In genomic region chr13:37964128-37965087, GRCm38 (mm10) we compare ENCODE assay signal across 7 mouse cellular contexts. TPM values are rescaled to one million over a fixed set of nuclear protein-coding genes. Genes with fewer than 3 reads are reported as not detected.
A peak's percentile ranks its signal among the peaks of the same experiment; 100 is the strongest.
DNase-seq lines count a peak whose midpoint lies in the region; ATAC-seq lines count a peak whose summit lies in the region.

No protein-coding gene starts in this region.

- H3K9ac ChIP-seq in liver, embryonic 11.5 days (ENCODE audit: low read depth, low read length), result peak overlapping the region; percentile 65
- H3K9ac ChIP-seq in stomach, embryonic 15.5 days, result no peak overlapping the region

- no peak for DNase-seq in forebrain, embryonic 10.5 days (ENCODE audit: extremely low spot score, low spot score)
- no peak for DNase-seq in liver, embryonic 11.5 days (ENCODE audit: low spot score)
- no peak for DNase-seq in layer of hippocampus, adult 11-12 months (ENCODE audit: low spot score)
- DNase-seq in lung, postnatal 14 days, result no peak

- peak overlapping the region; percentile 79 for H3K4me2 ChIP-seq in liver, embryonic 11.5 days
- H3K4me2 ChIP-seq in stomach, embryonic 15.5 days, result peak overlapping the region; percentile 64

- H3K4me1 ChIP-seq in megakaryocyte, embryonic 14.5 days, result peaks cover 64% of the 10 kb centered on the region
- peaks cover 49% of the 10 kb centered on the region for H3K4me1 ChIP-seq in forebrain, embryonic 10.5 days
- H3K4me1 ChIP-seq in liver, embryonic 11.5 days (replicated peaks; ENCODE audit: control insufficient read depth, insufficient read depth, low read length), result peaks cover 39% of the 10 kb centered on the region
- H3K4me1 ChIP-seq in stomach, embryonic 15.5 days, result peaks cover 22% of the 10 kb centered on the region

- H3K27ac ChIP-seq in forebrain, embryonic 10.5 days, result peak overlapping the region; percentile 81
- peak overlapping the region; percentile 82 for H3K27ac ChIP-seq in liver, embryonic 11.5 days (ENCODE audit: low read depth, low read length)
- H3K27ac ChIP-seq in stomach, embryonic 15.5 days, result no peak overlapping the region

- ATAC-seq in megakaryocyte, adult 5-6 weeks (ENCODE audit: poor library complexity, severe bottlenecking), result no peak
- ATAC-seq in liver, embryonic 11.5 days (replicated peaks; ENCODE audit: low FRiP score), result peak; percentile 20
- no peak for ATAC-seq in stomach, embryonic 15.5 days (ENCODE audit: insufficient read depth, low FRiP score, low read depth)

- no peaks in the 10 kb centered on the region for H3K27me3 ChIP-seq in megakaryocyte, embryonic 14.5 days (replicated peaks)
- peaks cover 17% of the 10 kb centered on the region for H3K27me3 ChIP-seq in forebrain, embryonic 10.5 days (ENCODE audit: poor library complexity, severe bottlenecking)
- H3K27me3 ChIP-seq in liver, embryonic 11.5 days (replicated peaks; ENCODE audit: control insufficient read depth, insufficient read depth, low read length), result no peaks in the 10 kb centered on the region
- H3K27me3 ChIP-seq in stomach, embryonic 15.5 days (replicated peaks), result no peaks in the 10 kb centered on the region

- no peaks in the 10 kb centered on the region for H3K36me3 ChIP-seq in megakaryocyte, embryonic 14.5 days (replicated peaks; ENCODE audit: low read length)
- H3K36me3 ChIP-seq in forebrain, embryonic 10.5 days (replicated peaks), result no peaks in the 10 kb centered on the region
- no peaks in the 10 kb centered on the region for H3K36me3 ChIP-seq in liver, embryonic 11.5 days (ENCODE audit: control insufficient read depth, insufficient read depth, low read length)
- no peaks in the 10 kb centered on the region for H3K36me3 ChIP-seq in stomach, embryonic 15.5 days

- no peaks in the 10 kb centered on the region for H3K9me3 ChIP-seq in megakaryocyte, embryonic 14.5 days
- H3K9me3 ChIP-seq in forebrain, embryonic 10.5 days, result no peaks in the 10 kb centered on the region
- no peaks in the 10 kb centered on the region for H3K9me3 ChIP-seq in liver, embryonic 11.5 days (ENCODE audit: control insufficient read depth, low read length)
- no peaks in the 10 kb centered on the region for H3K9me3 ChIP-seq in stomach, embryonic 15.5 days

- WGBS in forebrain, embryonic 10.5 days, result 36% methylated on average over 20 of the region's 20 CpGs
- 41% methylated on average over 20 of the region's 20 CpGs for WGBS in liver, embryonic 11.5 days
- 50% methylated on average over 20 of the region's 20 CpGs for WGBS in stomach, embryonic 15.5 days

- H3K4me3 ChIP-seq in megakaryocyte, embryonic 14.5 days (replicated peaks), result peak overlapping the region; percentile 91
- H3K4me3 ChIP-seq in forebrain, embryonic 10.5 days, result peak overlapping the region; percentile 52
- peak overlapping the region; percentile 51 for H3K4me3 ChIP-seq in liver, embryonic 11.5 days (ENCODE audit: low read depth, low read length)
- peak overlapping the region; percentile 42 for H3K4me3 ChIP-seq in stomach, embryonic 15.5 days (replicated peaks)

RNA-seq across cellular contexts. Expression of gene Ssr1, which starts 29.6 kb away (rescaled TPM):
- polyA plus RNA-seq in megakaryocyte, embryonic 14.5 days (2012; ENCODE audit: insufficient read depth, low replicate concordance), result 3.7 and 29.4 TPM in 2 replicates
- 96.5 and 104 TPM in 2 replicates for total RNA-seq in megakaryocyte, adult 5-6 weeks (2015)
- total RNA-seq in megakaryocyte, adult 5-6 weeks (2017), result 126 and 148 TPM in 2 replicates
- polyA plus RNA-seq in forebrain, embryonic 10.5 days (2016; fragmentation: Nextera tagmentation; extraction: Ambion mirVana), result 117 and 126 TPM in 2 replicates
- 143 and 166 TPM in 2 replicates for polyA plus RNA-seq in liver, embryonic 11.5 days (2014; fragmentation: Nextera tagmentation; extraction: Ambion mirVana)
- polyA plus RNA-seq in stomach, embryonic 15.5 days (2015; fragmentation: Nextera tagmentation; extraction: Ambion mirVana), result 149 and 157 TPM in 2 replicates
